ENCODE assay signal across 8 mouse cellular contexts in the genomic region with DNA sequence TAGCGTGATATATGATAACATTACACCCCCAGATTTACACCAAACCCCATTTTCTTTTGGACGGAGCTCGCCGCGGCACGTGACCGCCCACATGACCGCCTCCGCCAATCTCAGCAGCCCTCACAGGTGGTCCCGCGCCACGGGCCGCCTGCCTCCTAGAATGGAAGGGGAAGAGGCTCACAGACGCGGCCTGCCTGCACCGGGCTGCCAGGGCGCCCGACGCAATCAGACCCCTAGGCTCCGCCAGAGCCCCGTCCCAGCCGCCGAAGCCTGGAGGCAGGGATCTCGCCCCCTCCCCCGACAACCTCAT. TPM values are rescaled to one million over a fixed set of nuclear protein-coding genes. Genes with fewer than 3 reads are reported as not detected.
DNase-seq lines count a peak whose midpoint lies in the region; ATAC-seq and TF ChIP-seq lines count a peak whose summit lies in the region.

No protein-coding gene starts in this region.

- H3K4me2 ChIP-seq in kidney, postnatal 0 days (ENCODE audit: low read length), result peak overlapping the region; percentile 89

- TF ChIP-seq CTCF in bone marrow, adult 2 months (IDR thresholded peaks at IDR 0.05; ENCODE audit: control insufficient read depth, insufficient read depth, low read length), result no peak
- no peak for TF ChIP-seq CTCF in kidney, postnatal 0 days (IDR thresholded peaks at IDR 0.05; ENCODE audit: low read depth)

- H3K27me3 ChIP-seq in kidney, postnatal 0 days (ENCODE audit: insufficient read depth, low read length), result no peaks in the 10 kb centered on the region

- under 1% methylated on average over 25 of the region's 25 CpGs for WGBS in bone marrow, adult 2 months
- 1% methylated on average over 25 of the region's 25 CpGs for WGBS in kidney, postnatal 0 days

- TF ChIP-seq POLR2A in bone marrow, adult 2 months (IDR thresholded peaks at IDR 0.05; ENCODE audit: borderline replicate concordance, control insufficient read depth, low read depth, low read length), result peak; percentile 49; the same call in 1 of the 2 replicates

- intact Hi-C loops in gastrocnemius, postnatal 36 days (cut with DNase I), result loop anchor here (10.0 kb wide), 1 partner anchor 833 kb away; no protein-coding TSS in a partner anchor

- H3K36me3 ChIP-seq in kidney, postnatal 0 days (ENCODE audit: insufficient read depth, low read length), result no peaks in the 10 kb centered on the region

- H3K9ac ChIP-seq in kidney, postnatal 0 days (ENCODE audit: low read depth, low read length), result peak overlapping the region; percentile 91

- H3K4me1 ChIP-seq in bone marrow, adult 2 months (ENCODE audit: control insufficient read depth, insufficient read depth, low read length), result no peaks in the 10 kb centered on the region
- H3K4me1 ChIP-seq in kidney, postnatal 0 days (replicated peaks; ENCODE audit: insufficient read depth, low read length), result peaks cover 50% of the 10 kb centered on the region

- no peak overlapping the region for H3K4me3 ChIP-seq in bone marrow, adult 2 months (replicated peaks; ENCODE audit: control insufficient read depth, low read depth, low read length)
- H3K4me3 ChIP-seq in kidney, postnatal 0 days (replicated peaks; ENCODE audit: low read depth, low read length), result peak overlapping the region; percentile 62

- peak; percentile 44 for ATAC-seq in CD4-positive, CD25-positive, alpha-beta regulatory T cell, adult 4 months
- peak; percentile 81 for ATAC-seq in kidney, postnatal 0 days (replicated peaks; ENCODE audit: low FRiP score, low read depth)

- H3K27ac ChIP-seq in bone marrow, adult 2 months (ENCODE audit: control insufficient read depth, insufficient read depth, low read depth, low read length, poor library complexity), result no peak overlapping the region
- peak overlapping the region; percentile 96 for H3K27ac ChIP-seq in kidney, postnatal 0 days

- peak; percentile 74 to 77 for DNase-seq in gastrocnemius, postnatal 36 days
- peak; percentile 98 for DNase-seq in kidney, postnatal 0 days (ENCODE audit: low spot score)
- DNase-seq in lung, postnatal 4 days, result peak; percentile 55 to 81
- DNase-seq in thymus, postnatal 10 days (ENCODE audit: low spot score in 2 of 2), result peak; percentile 43 to 52
- no peak for DNase-seq in right cerebral cortex, postnatal 25 days
- DNase-seq in cerebellum, adult 11-12 months, result no peak

- no peaks in the 10 kb centered on the region for H3K9me3 ChIP-seq in kidney, postnatal 0 days (replicated peaks; ENCODE audit: low read length)

RNA-seq across cellular contexts. Expression of a gene that starts 4.2 kb away (rescaled TPM):
- polyA plus RNA-seq in CD4-positive, CD25-positive, alpha-beta regulatory T cell, adult 4 months (2017; shearing (Covaris generic)), result not detected
- polyA plus RNA-seq in bone marrow, adult 2 months (2011; ENCODE audit: insufficient read depth, insufficient read length, low replicate concordance, missing spikeins), result 1.4 and 2.8 TPM in 2 replicates
- total RNA-seq in gastrocnemius, postnatal 36 days (2021), result 1 to 10 TPM; 3.7 to 4.0 TPM
- 29.7 and 31.7 TPM in 2 replicates for polyA plus RNA-seq in kidney, postnatal 0 days (2015; fragmentation: Nextera tagmentation; extraction: Ambion mirVana)

RNA-seq across cellular contexts. Expression of a gene that starts 4.3 kb away (rescaled TPM):
- polyA plus RNA-seq in CD4-positive, CD25-positive, alpha-beta regulatory T cell, adult 4 months (2017; shearing (Covaris generic)), result not detected
- not detected in 2 replicates for polyA plus RNA-seq in bone marrow, adult 2 months (2011; ENCODE audit: insufficient read depth, insufficient read length, low replicate concordance, missing spikeins)
- total RNA-seq in gastrocnemius, postnatal 36 days (2021), result under 1 TPM in 1 of 2 experiments, not detected in 1; 0.71 TPM
- 0.66 and 2.1 TPM in 2 replicates for polyA plus RNA-seq in kidney, postnatal 0 days (2015; fragmentation: Nextera tagmentation; extraction: Ambion mirVana)

RNA-seq across cellular contexts. Expression of a gene that starts 4.3 kb away (rescaled TPM):
- under 1 TPM in 1 of 2 experiments, not detected in 1; 0.15 TPM for polyA plus RNA-seq in CD4-positive, CD25-positive, alpha-beta regulatory T cell, adult 4 months (2017; shearing (Covaris generic))
- 1.2 and 2.4 TPM in 2 replicates for polyA plus RNA-seq in bone marrow, adult 2 months (2011; ENCODE audit: insufficient read depth, insufficient read length, low replicate concordance, missing spikeins)
- total RNA-seq in gastrocnemius, postnatal 36 days (2021), result 1 to 10 TPM; 1.9 to 2.2 TPM
- polyA plus RNA-seq in kidney, postnatal 0 days (2015; fragmentation: Nextera tagmentation; extraction: Ambion mirVana), result 4.8 and 6.0 TPM in 2 replicates

RNA-seq across cellular contexts. Expression of a gene that starts 8.9 kb away (rescaled TPM):
- not detected for polyA plus RNA-seq in CD4-positive, CD25-positive, alpha-beta regulatory T cell, adult 4 months (2017; shearing (Covaris generic))
- not detected in 2 replicates for polyA plus RNA-seq in bone marrow, adult 2 months (2011; ENCODE audit: insufficient read depth, insufficient read length, low replicate concordance, missing spikeins)
- total RNA-seq in gastrocnemius, postnatal 36 days (2021), result 1 to 10 TPM; 1.3 to 1.8 TPM
- polyA plus RNA-seq in kidney, postnatal 0 days (2015; fragmentation: Nextera tagmentation; extraction: Ambion mirVana), result 2.8 and 3.0 TPM in 2 replicates

RNA-seq across cellular contexts. Expression of a gene that starts 13.0 kb away (rescaled TPM):
- not detected for polyA plus RNA-seq in CD4-positive, CD25-positive, alpha-beta regulatory T cell, adult 4 months (2017; shearing (Covaris generic))
- polyA plus RNA-seq in bone marrow, adult 2 months (2011; ENCODE audit: insufficient read depth, insufficient read length, low replicate concordance, missing spikeins), result 1.5 and 2.4 TPM in 2 replicates
- 1 to 10 TPM; 1.6 to 2.0 TPM for total RNA-seq in gastrocnemius, postnatal 36 days (2021)
- 9.7 and 10.4 TPM in 2 replicates for polyA plus RNA-seq in kidney, postnatal 0 days (2015; fragmentation: Nextera tagmentation; extraction: Ambion mirVana)

Comparison
In these comparisons a context has a peak if more than half of its experiments do, and no peak if none do; other contexts are left out.
1. DNase-seq: peak in gastrocnemius, postnatal 36 days (2 of 2), kidney, postnatal 0 days (single experiment), lung, postnatal 4 days (2 of 2) and thymus, postnatal 10 days (2 of 2); none in right cerebral cortex, postnatal 25 days (single experiment) and cerebellum, adult 11-12 months (single experiment).